In genomic region chr10:61869796-61870195, GRCm38 (mm10) we compare ENCODE assay signal across 8 mouse cellular contexts.
"Had no signal": no experiment of that assay in that cellular context is flagged by ENCODE, and none has a peak within 500 bp of the region (broad histone marks: within the 10 kb centered on the region; RNA-seq: fewer than 3 reads in every experiment).

No protein-coding gene starts in this region.

- DNase-seq: kidney, postnatal 25 days; lung, adult 18-20 months; right cerebral cortex, postnatal 25 days had no signal

- H3K4me1 ChIP-seq: midbrain, embryonic 12.5 days; neural tube, embryonic 13.5 days had no signal

- H3K4me2 ChIP-seq: limb, embryonic 13.5 days; midbrain, embryonic 12.5 days; neural tube, embryonic 13.5 days had no signal

- ATAC-seq: midbrain, embryonic 16.5 days had no signal

- H3K36me3 ChIP-seq: limb, embryonic 13.5 days; midbrain, embryonic 12.5 days; neural tube, embryonic 13.5 days had no signal

- H3K9me3 ChIP-seq: limb, embryonic 13.5 days; midbrain, embryonic 12.5 days had no signal

- H3K4me3 ChIP-seq: limb, embryonic 13.5 days; midbrain, embryonic 12.5 days; neural tube, embryonic 13.5 days had no signal

- H3K27me3 ChIP-seq: limb, embryonic 13.5 days; midbrain, embryonic 12.5 days; neural tube, embryonic 13.5 days had no signal

- H3K27ac ChIP-seq: limb, embryonic 13.5 days; liver, embryonic 14.5 days; midbrain, embryonic 12.5 days; neural tube, embryonic 13.5 days had no signal

- H3K9ac ChIP-seq: limb, embryonic 13.5 days; liver, embryonic 14.5 days; midbrain, embryonic 12.5 days; neural tube, embryonic 13.5 days had no signal
